ENCODE assay signal across 8 mouse cellular contexts in genomic region chr14:53665681-53666080, GRCm38 (mm10).
DNase-seq lines count a peak whose midpoint lies in the region; ATAC-seq and TF ChIP-seq lines count a peak whose summit lies in the region.
"Not testable (repeated sequence)": the region's sequence is repeated elsewhere in the genome, so short reads cannot be mapped to it uniquely, and the experiment has no call there.

No protein-coding gene starts in this region.

- not testable (repeated sequence) for H3K27ac ChIP-seq in intestine, postnatal 0 days (ENCODE audit: low read depth, low read length); midbrain, embryonic 11.5 days (ENCODE audit: low read depth, low read length)

- WGBS in intestine, postnatal 0 days, result 10% methylated on average over 2 of the region's 2 CpGs
- WGBS in midbrain, embryonic 11.5 days, result 25% methylated on average over 2 of the region's 2 CpGs

- H3K4me1 ChIP-seq in intestine, postnatal 0 days (replicated peaks; ENCODE audit: control insufficient read depth, insufficient read depth, low read length); midbrain, embryonic 11.5 days (ENCODE audit: control insufficient read depth, insufficient read depth, low read length): not testable (repeated sequence)

- peak; percentile 43 for DNase-seq in R1 (ENCODE audit: low read depth, low spot score)
- DNase-seq in cerebellum, postnatal 36 days, result peak; percentile 2
- peak; percentile 10 to 13 for DNase-seq in frontal cortex, postnatal 36 days (ENCODE audit: low spot score in 2 of 2)
- peak; percentile 19 to 43 for DNase-seq in left cerebral cortex, postnatal 25 days (ENCODE audit: low spot score in 2 of 2)
- not testable (repeated sequence) for DNase-seq in midbrain, embryonic 11.5 days (ENCODE audit: low spot score, missing footprints)
- DNase-seq in right cerebral cortex, postnatal 10 days (ENCODE audit: low spot score in 2 of 2), result peak; percentile 26 to 48
- DNase-seq in thymus, postnatal 4 days, result peak; percentile 72

- intact Hi-C loops in left cerebral cortex, postnatal 25 days (cut with DNase I), result loop anchor here (5.0 kb wide), 1 partner anchor 142 kb away; no protein-coding TSS in a partner anchor

- H3K27me3 ChIP-seq in intestine, postnatal 0 days (replicated peaks; ENCODE audit: control insufficient read depth, insufficient read depth, low read length); midbrain, embryonic 11.5 days (ENCODE audit: control insufficient read depth, insufficient read depth, low read length): not testable (repeated sequence)

- not testable (repeated sequence) for H3K9me3 ChIP-seq in intestine, postnatal 0 days (ENCODE audit: control insufficient read depth); midbrain, embryonic 11.5 days (ENCODE audit: control insufficient read depth, low read length)

- not testable (repeated sequence) for H3K4me2 ChIP-seq in intestine, postnatal 0 days (replicated peaks; ENCODE audit: low read depth); midbrain, embryonic 11.5 days

- not testable (repeated sequence) for ATAC-seq in intestine, postnatal 0 days
- ATAC-seq in midbrain, embryonic 11.5 days (ENCODE audit: low FRiP score), result peak; percentile 50; the same call in 1 of the 2 replicates

- not testable (repeated sequence) for H3K36me3 ChIP-seq in intestine, postnatal 0 days (ENCODE audit: control insufficient read depth, insufficient read depth); midbrain, embryonic 11.5 days (ENCODE audit: control insufficient read depth, insufficient read depth, low read length)

- TF ChIP-seq CTCF in intestine, postnatal 0 days (IDR thresholded peaks at IDR 0.05; ENCODE audit: low read depth), result peak; percentile 76

- not testable (repeated sequence) for H3K4me3 ChIP-seq in intestine, postnatal 0 days (ENCODE audit: low read depth, low read length); midbrain, embryonic 11.5 days (ENCODE audit: low read depth, low read length)

- not testable (repeated sequence) for H3K9ac ChIP-seq in intestine, postnatal 0 days (ENCODE audit: low read depth, low read length); midbrain, embryonic 11.5 days (ENCODE audit: low read length)
